Comparison of ENCODE assay signal across 8 mouse cellular contexts in genomic region chr17:35121143-35121799, GRCm38 (mm10). TPM values are rescaled to one million over a fixed set of nuclear protein-coding genes. Genes with fewer than 3 reads are reported as not detected.
DNase-seq lines count a peak whose midpoint lies in the region; ATAC-seq and TF ChIP-seq lines count a peak whose summit lies in the region.

Gpank1 (plus strand) TSS chr17:35121455.

- no peaks in the 10 kb centered on the region for H3K9me3 ChIP-seq in forebrain, embryonic 10.5 days
- no peaks in the 10 kb centered on the region for H3K9me3 ChIP-seq in heart, embryonic 15.5 days (replicated peaks)
- no peaks in the 10 kb centered on the region for H3K9me3 ChIP-seq in liver, embryonic 14.5 days (ENCODE audit: control insufficient read depth, low read length)
- H3K9me3 ChIP-seq in neural tube, embryonic 11.5 days (ENCODE audit: control insufficient read depth, low read length) = no peaks in the 10 kb centered on the region
- no peaks in the 10 kb centered on the region for H3K9me3 ChIP-seq in stomach, postnatal 0 days (ENCODE audit: control insufficient read depth, low read length)

- peak; percentile 94 to 96 for DNase-seq in CD8-positive naive resting alpha-beta T cell, adult 2 months (ENCODE audit: low read depth in 2 of 2, low spot score in 2 of 2)
- DNase-seq in c-Kit-positive CD71-negative TER-119-negative erythroid progenitor cells, embryonic 14.5 days (ENCODE audit: low read depth) = peak; percentile 98
- DNase-seq in forebrain, embryonic 10.5 days (ENCODE audit: extremely low spot score, low spot score) = peak; percentile 97
- DNase-seq in kidney, postnatal 25 days = peak; percentile 97 to 99
- peak; percentile 95 to 96 (median 96) for DNase-seq in liver, embryonic 14.5 days (ENCODE audit: low read depth in 3 of 3, low spot score in 3 of 3)
- DNase-seq in neural tube, embryonic 11.5 days (ENCODE audit: low spot score) = peak; percentile 99
- DNase-seq in stomach, postnatal 0 days (ENCODE audit: low spot score) = peak; percentile 98

- no peak for TF ChIP-seq CTCF in liver, embryonic 14.5 days (IDR thresholded peaks at IDR 0.05; ENCODE audit: low read depth)
- 0 out of 2 replicates have a peak, but pooled peaks have one; percentile 1 for TF ChIP-seq CTCF in stomach, postnatal 0 days (IDR thresholded peaks at IDR 0.05; ENCODE audit: low read depth)

- peaks cover 39% of the 10 kb centered on the region for H3K4me1 ChIP-seq in forebrain, embryonic 10.5 days
- peaks cover 29% of the 10 kb centered on the region for H3K4me1 ChIP-seq in heart, embryonic 15.5 days (replicated peaks)
- peaks cover 14% of the 10 kb centered on the region in 2 experiments for H3K4me1 ChIP-seq in liver, embryonic 14.5 days (replicated peaks; ENCODE audit: control insufficient read depth in 2 of 2, insufficient read depth in 2 of 2, low read length in 1 of 2)
- H3K4me1 ChIP-seq in neural tube, embryonic 11.5 days (ENCODE audit: control insufficient read depth, insufficient read depth, low read length) = peaks cover 12% of the 10 kb centered on the region
- no peaks in the 10 kb centered on the region for H3K4me1 ChIP-seq in stomach, postnatal 0 days (replicated peaks; ENCODE audit: control insufficient read depth, insufficient read depth)

- H3K4me2 ChIP-seq in heart, embryonic 15.5 days = peak within 1 kb of the TSS; percentile 92
- peak within 1 kb of the TSS; percentile 98 for H3K4me2 ChIP-seq in liver, embryonic 14.5 days (ENCODE audit: low read depth)
- H3K4me2 ChIP-seq in neural tube, embryonic 11.5 days (ENCODE audit: low read depth) = peak within 1 kb of the TSS; percentile 98
- peak within 1 kb of the TSS; percentile 97 for H3K4me2 ChIP-seq in stomach, postnatal 0 days (replicated peaks; ENCODE audit: low read depth)

- H3K4me3 ChIP-seq in forebrain, embryonic 10.5 days = peak within 1 kb of the TSS; percentile 82
- H3K4me3 ChIP-seq in heart, embryonic 15.5 days = peak within 1 kb of the TSS; percentile 99
- peak within 1 kb of the TSS; percentile 84 to 85 for H3K4me3 ChIP-seq in liver, embryonic 14.5 days (ENCODE audit: insufficient read depth in 1 of 2, low read depth in 2 of 2, low read length in 2 of 2)
- H3K4me3 ChIP-seq in neural tube, embryonic 11.5 days (ENCODE audit: low read depth, low read length) = peak within 1 kb of the TSS; percentile 97
- H3K4me3 ChIP-seq in stomach, postnatal 0 days (ENCODE audit: low read depth, low read length) = peak within 1 kb of the TSS; percentile 91

- TF ChIP-seq EP300 in liver, embryonic 14.5 days (IDR thresholded peaks at IDR 0.05; ENCODE audit: low read depth) = no peak
- no peak for TF ChIP-seq EP300 in stomach, postnatal 0 days (optimal IDR thresholded peaks at IDR 0.05)

- no peaks in the 10 kb centered on the region for H3K27me3 ChIP-seq in forebrain, embryonic 10.5 days (ENCODE audit: poor library complexity, severe bottlenecking)
- H3K27me3 ChIP-seq in heart, embryonic 15.5 days = no peaks in the 10 kb centered on the region
- no peaks in the 10 kb centered on the region for H3K27me3 ChIP-seq in liver, embryonic 14.5 days (ENCODE audit: control insufficient read depth, insufficient read depth, low read length)
- no peaks in the 10 kb centered on the region for H3K27me3 ChIP-seq in neural tube, embryonic 11.5 days (ENCODE audit: control insufficient read depth, insufficient read depth, low read length)
- H3K27me3 ChIP-seq in stomach, postnatal 0 days (ENCODE audit: control insufficient read depth, insufficient read depth, low read length) = no peaks in the 10 kb centered on the region

- WGBS in forebrain, embryonic 10.5 days = under 1% methylated on average over 50 of the region's 50 CpGs
- WGBS in heart, embryonic 15.5 days = under 1% methylated on average over 50 of the region's 50 CpGs
- WGBS in liver, embryonic 14.5 days (ENCODE audit: insufficient replicate concordance) = under 1% methylated on average over 49 of the region's 50 CpGs
- 0% methylated on average over 50 of the region's 50 CpGs for WGBS in neural tube, embryonic 11.5 days
- under 1% methylated on average over 49 of the region's 50 CpGs for WGBS in stomach, postnatal 0 days

- peak; percentile 95 for ATAC-seq in heart, embryonic 15.5 days (replicated peaks; ENCODE audit: insufficient number of reproducible peaks, insufficient read depth, low FRiP score, low read depth)
- ATAC-seq in liver, embryonic 14.5 days (ENCODE audit: insufficient read depth) = peak; percentile 93
- peak; percentile 92 for ATAC-seq in neural tube, embryonic 11.5 days (ENCODE audit: insufficient read depth, low FRiP score, low TSS enrichment)
- peak; percentile 93 for ATAC-seq in stomach, postnatal 0 days (ENCODE audit: low FRiP score, low TSS enrichment)

- peak within 1 kb of the TSS; percentile 97 for H3K9ac ChIP-seq in heart, embryonic 15.5 days
- H3K9ac ChIP-seq in liver, embryonic 14.5 days (replicated peaks) = peak within 1 kb of the TSS; percentile 92
- H3K9ac ChIP-seq in neural tube, embryonic 11.5 days (ENCODE audit: low read length) = peak within 1 kb of the TSS; percentile 93
- peak within 1 kb of the TSS; percentile 94 for H3K9ac ChIP-seq in stomach, postnatal 0 days (ENCODE audit: low read length)

- peaks cover 59% of the 10 kb centered on the region for H3K36me3 ChIP-seq in forebrain, embryonic 10.5 days (replicated peaks)
- H3K36me3 ChIP-seq in heart, embryonic 15.5 days = peaks cover 32% of the 10 kb centered on the region
- H3K36me3 ChIP-seq in liver, embryonic 14.5 days (replicated peaks; ENCODE audit: control insufficient read depth, insufficient read depth, low read depth) = peaks cover 36% of the 10 kb centered on the region
- H3K36me3 ChIP-seq in neural tube, embryonic 11.5 days (ENCODE audit: control insufficient read depth, insufficient read depth, low read length) = peaks cover 10% of the 10 kb centered on the region
- peaks cover 7% of the 10 kb centered on the region for H3K36me3 ChIP-seq in stomach, postnatal 0 days (ENCODE audit: control insufficient read depth, insufficient read depth, low read length)

- H3K27ac ChIP-seq in forebrain, embryonic 10.5 days = peak within 1 kb of the TSS; percentile 93
- H3K27ac ChIP-seq in heart, embryonic 15.5 days = peak within 1 kb of the TSS; percentile 93
- H3K27ac ChIP-seq in liver, embryonic 14.5 days = peak within 1 kb of the TSS; percentile 90
- H3K27ac ChIP-seq in neural tube, embryonic 11.5 days (ENCODE audit: low read depth, low read length) = peak within 1 kb of the TSS; percentile 87
- peak within 1 kb of the TSS; percentile 96 for H3K27ac ChIP-seq in stomach, postnatal 0 days (replicated peaks)

RNA-seq across cellular contexts. Expression of gene Gpank1, which starts in this region (rescaled TPM):
- polyA plus RNA-seq in forebrain, embryonic 10.5 days (2016; fragmentation: Nextera tagmentation; extraction: Ambion mirVana) = 33.9 and 42.2 TPM in 2 replicates
- 10.0 and 13.8 TPM in 2 replicates for polyA plus RNA-seq in heart, embryonic 15.5 days (2015; fragmentation: Nextera tagmentation; extraction: Ambion mirVana)
- polyA plus RNA-seq in liver, embryonic 14.5 days (2012; rRNA removed) = 8.9 and 10.0 TPM in 2 replicates
- polyA plus RNA-seq in liver, embryonic 14.5 days (2014; fragmentation: Nextera tagmentation; extraction: Ambion mirVana) = 12.2 and 12.7 TPM in 2 replicates
- 26.1 and 28.9 TPM in 2 replicates for polyA plus RNA-seq in neural tube, embryonic 11.5 days (2014; fragmentation: Nextera tagmentation; extraction: Ambion mirVana)
- polyA plus RNA-seq in stomach, postnatal 0 days (2015; fragmentation: Nextera tagmentation; extraction: Ambion mirVana) = 11.2 and 11.3 TPM in 2 replicates

Comparison
In these comparisons a context has a peak if more than half of its experiments do, and no peak if none do; other contexts are left out.
1. Peak in every context shown above with its lines: DNase-seq, ATAC-seq, H3K4me3 ChIP-seq and H3K27ac ChIP-seq.